Mouse (Mus musculus): ENCODE results near the gene Pdlim5.

DNA sequence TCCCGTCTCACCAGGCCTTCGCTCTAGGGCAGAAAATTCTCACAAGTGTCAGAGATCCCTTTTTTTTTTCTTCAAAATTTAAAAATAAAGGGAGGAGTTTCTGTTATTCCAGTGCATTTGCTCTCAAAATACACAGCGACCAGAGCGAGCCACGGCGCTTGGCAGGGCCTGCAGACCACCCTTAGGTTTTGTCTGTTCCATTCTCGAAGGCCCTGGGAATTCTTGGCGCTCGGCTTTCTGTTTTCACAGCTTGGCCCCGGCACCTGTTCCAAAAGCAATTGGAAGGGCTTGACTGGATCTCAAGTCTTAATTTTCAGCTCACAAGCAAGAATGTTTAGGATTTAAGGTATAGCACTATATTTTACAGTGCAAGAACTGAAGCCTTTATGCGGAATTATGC, 186.4 kb downstream of the Pdlim5 start:
- TF ChIP-seq CTCF (IDR thresholded peaks at IDR 0.05; ENCODE audit: low read depth, low read length) (no peak), EP300 (IDR thresholded peaks at IDR 0.05; ENCODE audit: insufficient read depth, low read depth, low read length) (no peak)

All from ES-Bruce4 (cell line).